Mouse (Mus musculus) testis, adult 2 months (tissue): ENCODE results near the gene Kif3a.

ENCODE experiments used
- CTCF ChIP-seq: fragments of 200-500 bp; IDR thresholded peaks from 2 replicates; pipeline ENCODE4 v1.5.1; 2012; ENCODE audit warnings: low read depth, mild to moderate bottlenecking, inconsistent platforms, low read length, moderate library complexity; ENCODE audit not compliant: control insufficient read depth, insufficient read depth, insufficient replicate concordance
- POLR2A ChIP-seq: fragments of 200-500 bp; IDR thresholded peaks from 2 replicates; pipeline ENCODE4 v1.6.1; 2012; ENCODE audit warnings: low read depth, mild to moderate bottlenecking, inconsistent platforms, low read length, moderate library complexity; ENCODE audit not compliant: control insufficient read depth

- TF ChIP-seq POLR2A (no peak), CTCF (no peak)
Measured at GRCm38 (mm10) chr11:53618619-53619198, 51.5 kb downstream of the Kif3a start, which contains the start of gene Il4.
